Mouse (Mus musculus) heart, postnatal 0 days (tissue): ENCODE results near the gene Hoxd8. TPM values are rescaled to one million over a fixed set of nuclear protein-coding genes. Genes with fewer than 3 reads are reported as not detected.

Experiments used
- ATAC-seq: fragments of 200-750 bp; cut with Nextera tagmentation; 2 replicates; pipeline ENCODE4 v1.8.0; 2017; ENCODE audit warnings: low read depth, moderate number of reproducible peaks, moderate library complexity; ENCODE audit not compliant: insufficient read depth
- DNase-seq: peaks from one replicate; pipeline ENCODE4 v3.0.0-alpha.2; 2016; ENCODE audit warnings: low spot score
- H3K27ac ChIP-seq: fragments of 300-500 bp; sonication (generic); 2 replicates; pipeline ENCODE4 v1.5.1; 2014; ENCODE audit warnings: low read depth, mild to moderate bottlenecking
- H3K27me3 ChIP-seq: fragments of 300-500 bp; sonication (generic); 2 replicates; pipeline ENCODE4 v1.6.1; 2014; ENCODE audit warnings: low read length, mixed read lengths; ENCODE audit not compliant: control insufficient read depth, insufficient read depth
- H3K36me3 ChIP-seq: fragments of 300-500 bp; sonication (generic); replicated peaks from 2 replicates; pipeline ENCODE4 v1.6.1; 2014; ENCODE audit warnings: low read length, mixed read lengths; ENCODE audit not compliant: control insufficient read depth, insufficient read depth
- H3K4me1 ChIP-seq: fragments of 300-500 bp; sonication (generic); 2 replicates; pipeline ENCODE4 v1.6.1; 2014; ENCODE audit warnings: antibody characterized with exemption; ENCODE audit not compliant: control insufficient read depth, insufficient read depth
- H3K4me2 ChIP-seq: fragments of 300-500 bp; sonication (generic); 2 replicates; pipeline ENCODE4 v1.6.1; 2014; ENCODE audit warnings: low read depth, mild to moderate bottlenecking, low read length, moderate library complexity
- H3K4me3 ChIP-seq: fragments of 300-500 bp; sonication (generic); 2 replicates; pipeline ENCODE4 v1.5.1; 2014; ENCODE audit warnings: low read depth, low read length
- H3K9ac ChIP-seq: fragments of 300-500 bp; sonication (generic); replicated peaks from 2 replicates; pipeline ENCODE4 v1.6.1; 2014; ENCODE audit warnings: low read depth, low read length, mixed read lengths
- H3K9me3 ChIP-seq: fragments of 300-500 bp; sonication (generic); replicated peaks from 2 replicates; pipeline ENCODE4 v1.6.1; 2016; ENCODE audit warnings: low read length; ENCODE audit not compliant: control insufficient read depth
- CTCF ChIP-seq: IDR thresholded peaks from 2 replicates; pipeline ENCODE4 v1.5.1; 2016; ENCODE audit warnings: antibody characterized with exemption, control low read depth, low read depth
- EP300 ChIP-seq: IDR thresholded peaks from 2 replicates; pipeline ENCODE4 v1.6.1; 2016; ENCODE audit warnings: antibody characterized with exemption, low read depth
- WGBS: fragments of 180-500 bp; shearing (Covaris S2); extraction: QIAGEN DNeasy Blood & Tissue Kit; methylation state at CpG from one replicate; pipeline ENCODE4 v1.1.7; 2014; 5-methylcytosine and 5-hydroxymethylcytosine counted together
- polyA plus RNA-seq: library from polyadenylated mRNA; unstranded; fragments of >200 nt; fragmentation: Nextera tagmentation; extraction: Ambion mirVana; gene quantifications from 2 replicates; pipeline ENCODE4 v1.2.1, GENCODE M21; 2015
- total RNA-seq: library from RNA; depleted of rRNA; stranded (reverse); fragments of >200 nt; gene quantifications from 2 replicates; pipeline ENCODE4 v1.2.3, GENCODE M21; 2014; ENCODE audit warnings: low replicate concordance

The Hoxd8 gene
- total and polyA plus RNA-seq, 2 experiments from 2014 or later, result 0.23 to 1.5 TPM

DNA sequence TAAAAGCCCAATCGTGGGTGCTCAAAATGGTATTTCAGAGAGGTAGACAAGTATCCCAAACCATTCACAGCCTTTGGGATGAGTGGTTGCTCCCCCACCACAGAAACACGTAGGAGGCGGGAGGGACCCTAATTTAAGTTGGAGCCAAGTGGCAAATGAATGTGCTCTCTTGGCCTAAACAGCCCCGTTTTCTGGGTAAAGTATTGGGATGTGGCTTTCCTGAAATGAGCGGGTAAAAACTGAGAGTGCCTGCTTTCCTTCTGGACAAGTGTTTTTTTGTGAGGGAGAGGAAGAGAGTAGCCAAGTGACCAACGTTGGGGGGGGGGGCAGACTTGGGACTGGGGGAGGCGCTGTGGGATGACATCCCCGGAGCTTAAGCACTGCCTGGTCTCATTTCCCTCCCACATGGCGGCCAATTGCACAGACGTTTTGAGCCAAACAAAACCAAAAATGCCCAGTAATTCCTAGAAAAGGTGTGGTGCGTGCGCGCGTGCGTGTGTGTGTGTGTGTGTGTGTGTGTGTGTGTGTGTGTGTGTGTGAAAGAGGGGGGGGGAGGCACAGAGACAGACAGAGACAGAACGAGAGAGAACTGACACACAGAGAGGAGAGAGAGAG lies 6.6 kb downstream of the Hoxd8 start:
- Histone ChIP-seq H3K27ac (no peak overlapping the region), H3K4me1 (peaks cover 6% of the 10 kb centered on the region; the same call in 1 of the 2 replicates), H3K9ac (no peak overlapping the region), H3K27me3 (peaks cover 99% of the 10 kb centered on the region), H3K4me3 (no peak overlapping the region; the same call in 1 of the 2 replicates), H3K36me3 (no peaks in the 10 kb centered on the region), H3K4me2 (no peak overlapping the region), H3K9me3 (no peaks in the 10 kb centered on the region)
- TF ChIP-seq CTCF, result no peak
- no peak for TF ChIP-seq EP300
- WGBS, result under 1% methylated on average over 16 of the region's 16 CpGs
- DNase-seq, result no peak
- ATAC-seq, result no peak

DNA sequence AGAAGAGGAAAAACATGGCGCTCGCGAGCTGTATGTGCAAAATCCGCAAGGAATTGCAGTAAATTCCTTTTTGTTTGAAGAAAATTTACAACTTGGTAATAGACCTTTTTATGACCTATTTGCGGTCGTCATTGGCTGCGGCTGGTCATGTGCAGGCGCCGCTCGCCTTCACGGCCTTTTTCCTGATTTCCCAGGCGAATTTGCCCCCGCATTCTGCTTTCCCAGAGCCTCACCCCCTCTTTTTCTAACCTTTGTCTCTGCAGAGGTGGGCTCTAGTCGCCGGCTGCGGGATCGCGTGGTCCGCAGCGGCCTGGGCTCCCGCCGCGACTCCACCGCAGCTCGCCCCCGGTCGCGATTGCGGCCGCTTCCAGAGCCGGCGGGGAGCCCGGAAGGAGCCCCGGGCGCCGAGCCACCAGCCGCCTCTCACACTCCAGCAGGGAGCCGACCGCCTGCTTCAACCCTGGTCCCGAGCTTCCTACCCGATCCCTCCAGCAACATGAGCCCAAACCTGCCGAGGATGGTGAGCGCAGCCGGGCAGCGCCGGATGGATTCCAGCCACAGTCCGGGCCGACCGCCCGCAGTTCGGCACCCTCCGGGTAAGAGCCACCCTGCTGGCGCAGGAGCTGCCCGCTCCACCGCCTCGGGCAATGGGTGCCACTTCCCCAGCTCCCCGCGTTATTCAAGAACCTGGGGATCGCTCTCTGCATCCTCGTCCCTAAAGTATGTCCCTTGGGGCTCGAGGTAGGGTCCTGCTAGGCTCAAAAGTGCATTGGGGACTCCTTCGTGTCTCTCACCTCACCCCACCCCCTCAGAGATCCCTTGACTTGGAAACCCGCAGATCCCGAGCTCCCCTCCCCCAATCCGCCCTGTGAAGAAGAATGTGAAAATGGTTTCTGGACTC lies 7.6 kb downstream of the Hoxd8 start, which contains the start of the genes Hoxd3 and Hoxd4:
TSS of gene Hoxd3 (plus strand) at position 207 of the 901 bp plus-strand sequence.
TSS of gene Hoxd4 (plus strand) at position 209 of the 901 bp plus-strand sequence.
- H3K4me1 ChIP-seq, result peaks cover 6% of the 10 kb centered on the region; the same call in 1 of the 2 replicates
- no peak for TF ChIP-seq CTCF
- TF ChIP-seq EP300, result no peak
- no peaks in the 10 kb centered on the region for H3K9me3 ChIP-seq
- WGBS, result 1% methylated on average over 65 of the region's 65 CpGs
- peaks cover 99% of the 10 kb centered on the region for H3K27me3 ChIP-seq
- H3K36me3 ChIP-seq, result no peaks in the 10 kb centered on the region
- DNase-seq, result no peak
- peak within 1 kb of the TSS; percentile 46 for H3K4me3 ChIP-seq
- ATAC-seq, result 0 out of 2 replicates have a peak, but pooled peaks have one; percentile 13
- H3K4me2 ChIP-seq, result peak within 1 kb of the TSS; percentile 61
- no peak within 1 kb of the TSS for H3K27ac ChIP-seq
- no peak within 1 kb of the TSS for H3K9ac ChIP-seq

DNA sequence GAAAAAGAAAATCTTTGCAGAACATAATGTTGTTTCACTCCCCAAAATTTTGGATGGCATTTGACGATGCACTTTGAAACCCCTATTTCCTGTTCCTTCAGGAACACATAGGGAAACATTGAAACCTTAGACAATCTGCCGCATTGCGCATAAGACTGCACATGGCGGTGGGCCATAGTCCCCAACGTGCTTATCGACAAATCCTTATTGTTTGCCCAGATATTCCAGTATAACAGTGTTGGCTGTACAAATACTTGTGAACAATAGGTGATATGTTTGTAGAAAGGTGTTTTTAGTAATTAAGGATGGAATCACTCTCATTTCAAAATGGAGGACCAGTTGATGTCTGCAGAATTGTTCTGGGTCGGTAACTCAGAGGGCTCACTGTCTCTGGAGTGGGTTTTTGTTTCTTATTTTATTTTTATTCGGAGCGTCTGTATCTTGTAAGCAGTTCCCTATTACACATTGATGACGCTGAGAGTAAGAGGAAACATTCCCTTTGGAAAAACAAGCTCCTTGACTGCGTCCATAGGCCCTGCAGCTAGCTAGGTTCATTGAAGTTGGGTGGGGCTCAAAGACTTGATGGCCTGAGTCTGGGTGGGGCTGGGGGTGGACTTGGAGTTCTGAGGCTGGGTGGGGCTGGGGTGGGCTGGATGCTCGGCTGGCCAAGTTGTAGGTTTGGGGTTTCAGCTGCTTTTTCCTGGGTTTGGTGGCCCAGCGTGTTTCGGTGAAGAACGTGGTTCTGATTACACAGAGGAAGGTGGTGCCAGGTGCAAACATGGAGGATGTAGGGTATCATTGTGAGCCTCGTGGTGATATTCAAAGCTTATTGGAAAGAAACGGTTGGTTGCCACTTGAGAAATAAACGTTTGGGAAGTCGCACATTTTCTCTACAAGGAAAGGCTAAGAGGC lies 9.1 kb downstream of the Hoxd8 start:
- H3K9me3 ChIP-seq, result no peaks in the 10 kb centered on the region
- peaks cover 6% of the 10 kb centered on the region; the same call in 1 of the 2 replicates for H3K4me1 ChIP-seq
- H3K4me2 ChIP-seq, result no peak overlapping the region
- no peak overlapping the region for H3K27ac ChIP-seq
- H3K9ac ChIP-seq, result no peak overlapping the region
- no peak overlapping the region for H3K4me3 ChIP-seq
- H3K27me3 ChIP-seq, result peaks cover 98% of the 10 kb centered on the region
- WGBS, result 11% methylated on average over 19 of the region's 19 CpGs
- TF ChIP-seq EP300 (no peak), CTCF (no peak)
- no peak for DNase-seq
- no peaks in the 10 kb centered on the region for H3K36me3 ChIP-seq
- ATAC-seq, result no peak

DNA sequence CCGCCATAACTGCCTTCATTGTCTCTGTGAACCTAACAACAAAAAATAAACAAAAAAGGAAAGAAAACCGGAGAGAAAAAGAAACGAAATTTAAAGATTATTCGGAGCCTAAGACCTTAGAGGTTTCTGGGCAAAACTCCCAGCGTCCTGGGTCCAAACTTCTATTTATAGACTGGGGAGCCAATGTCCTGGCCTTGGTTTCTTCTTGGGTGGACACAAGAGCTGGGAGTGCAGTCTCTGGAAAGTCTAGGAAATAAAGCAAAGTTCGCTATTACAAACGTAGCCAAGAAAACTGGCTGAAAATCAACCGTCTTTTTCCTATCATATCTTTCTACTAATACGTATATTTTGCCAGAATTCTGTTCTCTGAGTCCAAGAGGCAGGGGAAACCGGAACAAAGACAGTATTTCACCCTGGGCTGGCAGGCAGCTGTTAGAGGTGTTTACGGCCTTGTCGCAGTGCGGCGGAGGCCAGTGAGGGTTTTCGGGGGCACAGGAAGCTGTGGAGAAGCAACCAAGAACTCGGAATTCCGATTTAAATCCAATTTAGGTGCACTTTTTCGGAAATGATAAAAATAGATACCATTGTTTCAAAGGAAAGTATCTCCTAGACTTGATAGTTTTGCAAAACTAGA lies 9.9 kb downstream of the Hoxd8 start:
- Histone ChIP-seq H3K9me3 (no peaks in the 10 kb centered on the region), H3K4me2 (no peak overlapping the region), H3K9ac (no peak overlapping the region), H3K4me1 (peaks cover 6% of the 10 kb centered on the region; the same call in 1 of the 2 replicates), H3K27me3 (peaks cover 97% of the 10 kb centered on the region), H3K36me3 (no peaks in the 10 kb centered on the region), H3K4me3 (no peak overlapping the region), H3K27ac (no peak overlapping the region)
- WGBS, result 13% methylated on average over 18 of the region's 18 CpGs
- no peak for ATAC-seq
- DNase-seq, result no peak
- TF ChIP-seq EP300 (no peak), CTCF (no peak)

DNA sequence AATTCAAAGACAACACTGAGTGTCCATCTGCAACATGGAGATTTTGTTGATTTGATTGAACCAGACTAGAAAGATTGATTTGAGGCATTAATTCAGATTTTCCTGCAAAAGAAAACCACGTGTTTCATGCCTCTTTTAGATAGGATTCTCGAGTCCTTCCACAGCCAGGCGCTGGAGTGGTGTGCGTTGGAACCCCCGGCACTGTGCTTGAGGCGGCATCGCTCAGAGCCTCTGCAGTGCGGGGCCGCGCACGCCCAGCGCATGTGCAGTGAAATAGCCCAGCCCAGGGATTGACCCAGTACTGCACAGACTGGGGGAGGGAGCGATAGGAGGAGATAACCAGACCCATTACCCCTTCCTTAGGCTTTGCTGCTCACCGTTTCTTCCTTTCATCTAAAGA lies 10.5 kb downstream of the Hoxd8 start:
- WGBS, result 3% methylated on average over 14 of the region's 14 CpGs
- no peaks in the 10 kb centered on the region for H3K9me3 ChIP-seq
- H3K4me3 ChIP-seq, result no peak overlapping the region
- no peak overlapping the region for H3K9ac ChIP-seq
- H3K4me1 ChIP-seq, result peaks cover 6% of the 10 kb centered on the region; the same call in 1 of the 2 replicates
- no peaks in the 10 kb centered on the region for H3K36me3 ChIP-seq
- H3K27me3 ChIP-seq, result peaks cover 97% of the 10 kb centered on the region
- TF ChIP-seq CTCF, result 0 out of 2 replicates have a peak, but pooled peaks have one; percentile 3
- TF ChIP-seq EP300, result no peak
- no peak overlapping the region for H3K27ac ChIP-seq
- H3K4me2 ChIP-seq, result no peak overlapping the region
- ATAC-seq (no peak), DNase-seq (no peak)
